Mouse (Mus musculus) megakaryocyte, embryonic 14.5 days (primary cell): Measurements from ENCODE around the gene Ddx52.

Source experiments
- FLI1 ChIP-seq: IDR thresholded peaks from 2 replicates; pipeline ENCODE4 v1.6.1; 2012; ENCODE audit warnings: low read length, inconsistent platforms, mixed read lengths
- GATA1 ChIP-seq: IDR thresholded peaks from 3 replicates; pipeline ENCODE4 v1.6.1; 2012; ENCODE audit warnings: mixed read lengths, low read length, inconsistent platforms, borderline replicate concordance

- TF ChIP-seq GATA1 (no peak), FLI1 (no peak)
Measured at GRCm38 (mm10) chr11:83981338-83981737, 39.5 kb downstream of the Ddx52 start.
